Mouse (Mus musculus) midbrain, embryonic 11.5 days (tissue): ENCODE measurements around the gene Mdga1. TPM values are rescaled to one million over a fixed set of nuclear protein-coding genes. Genes with fewer than 3 reads are reported as not detected.

ENCODE experiments used
- ATAC-seq: fragments of 200-750 bp; cut with Nextera tagmentation; 2 replicates; pipeline ENCODE4 v1.8.0; 2017; ENCODE audit warnings: moderate TSS enrichment, moderate library complexity; ENCODE audit not compliant: low FRiP score
- DNase-seq: peaks from one replicate; pipeline ENCODE4 v3.0.0; 2015; ENCODE audit warnings: low spot score; ENCODE audit errors: missing footprints
- H3K27ac ChIP-seq: fragments of 300-500 bp; sonication (generic); 2 replicates; pipeline ENCODE4 v1.5.1; 2014; ENCODE audit warnings: low read depth, low read length
- H3K27me3 ChIP-seq: fragments of 300-500 bp; sonication (generic); 2 replicates; pipeline ENCODE4 v1.6.1; 2014; ENCODE audit warnings: mild to moderate bottlenecking, low read length, moderate library complexity, mixed read lengths; ENCODE audit not compliant: control insufficient read depth, insufficient read depth
- H3K36me3 ChIP-seq: fragments of 300-500 bp; sonication (generic); 2 replicates; pipeline ENCODE4 v1.6.1; 2014; ENCODE audit warnings: mild to moderate bottlenecking, low read length, moderate library complexity, mixed read lengths; ENCODE audit not compliant: control insufficient read depth, insufficient read depth
- H3K4me1 ChIP-seq: fragments of 300-500 bp; sonication (generic); 2 replicates; pipeline ENCODE4 v1.6.1; 2014; ENCODE audit warnings: low read length; ENCODE audit not compliant: control insufficient read depth, insufficient read depth
- H3K4me2 ChIP-seq: fragments of 300-500 bp; sonication (generic); 2 replicates; pipeline ENCODE4 v1.6.1; 2014; ENCODE audit warnings: mild to moderate bottlenecking, moderate library complexity
- H3K4me3 ChIP-seq: fragments of 300-500 bp; sonication (generic); 2 replicates; pipeline ENCODE4 v1.5.1; 2014; ENCODE audit warnings: low read depth, low read length
- H3K9ac ChIP-seq: fragments of 300-500 bp; sonication (generic); 2 replicates; pipeline ENCODE4 v1.6.1; 2014; ENCODE audit warnings: low read length
- H3K9me3 ChIP-seq: fragments of 300-500 bp; sonication (generic); 2 replicates; pipeline ENCODE4 v1.6.1; 2016; ENCODE audit warnings: low read length; ENCODE audit not compliant: control insufficient read depth
- WGBS: fragments of 180-500 bp; shearing (Covaris S2); extraction: QIAGEN DNeasy Blood & Tissue Kit; methylation state at CpG from one replicate; pipeline ENCODE4 v1.1.7; 2014; 5-methylcytosine and 5-hydroxymethylcytosine counted together
- polyA plus RNA-seq: library from polyadenylated mRNA; unstranded; fragments of >200 nt; fragmentation: Nextera tagmentation; extraction: Ambion mirVana; gene quantifications from 2 replicates; pipeline ENCODE4 v1.2.1, GENCODE M21; 2014

Mdga1 gene
- polyA plus RNA-seq, 1 experiment from 2014 or later, result 6.5 TPM

- Histone ChIP-seq H3K27me3 (no peaks in the 10 kb centered on the region), H3K9ac (no peak overlapping the region), H3K9me3 (no peaks in the 10 kb centered on the region), H3K36me3 (no peaks in the 10 kb centered on the region), H3K27ac (no peak overlapping the region), H3K4me1 (peaks cover 15% of the 10 kb centered on the region), H3K4me3 (no peak overlapping the region), H3K4me2 (no peak overlapping the region)
- DNase-seq (no peak), ATAC-seq (no peak)
- 74% methylated on average over 21 of the region's 21 CpGs for WGBS
Measured at GRCm38 (mm10) chr17:29799398-29800095, 170.3 kb downstream of the Mdga1 start.

- no peak overlapping the region for H3K4me2 ChIP-seq
- 32% methylated on average over 10 of the region's 10 CpGs for WGBS
- ATAC-seq, result no peak
- H3K9ac ChIP-seq, result peak overlapping the region; percentile 24; the same call in 1 of the 2 replicates
- H3K4me1 ChIP-seq, result peaks cover 18% of the 10 kb centered on the region
- no peaks in the 10 kb centered on the region for H3K9me3 ChIP-seq
- no peaks in the 10 kb centered on the region for H3K27me3 ChIP-seq
- no peaks in the 10 kb centered on the region for H3K36me3 ChIP-seq
- no peak overlapping the region for H3K27ac ChIP-seq
- no peak overlapping the region for H3K4me3 ChIP-seq
- no peak for DNase-seq
Measured at GRCm38 (mm10) chr17:29798151-29798550, 171.7 kb downstream of the Mdga1 start.

- no peak overlapping the region for H3K4me3 ChIP-seq
- no peaks in the 10 kb centered on the region for H3K36me3 ChIP-seq
- H3K27ac ChIP-seq, result no peak overlapping the region
- 55% methylated on average over 9 of the region's 9 CpGs for WGBS
- no peak overlapping the region for H3K4me2 ChIP-seq
- H3K4me1 ChIP-seq, result peaks cover 18% of the 10 kb centered on the region
- ATAC-seq (no peak), DNase-seq (no peak)
- no peaks in the 10 kb centered on the region for H3K9me3 ChIP-seq
- no peak overlapping the region for H3K9ac ChIP-seq
- no peaks in the 10 kb centered on the region for H3K27me3 ChIP-seq
Measured at GRCm38 (mm10) chr17:29796787-29797186, 173.1 kb downstream of the Mdga1 start.

- ATAC-seq (0 out of 2 replicates have a peak, but pooled peaks have one; percentile 42), DNase-seq (peak; percentile 95)
- Histone ChIP-seq H3K4me3 (no peak overlapping the region), H3K9me3 (no peaks in the 10 kb centered on the region), H3K4me2 (no peak overlapping the region), H3K27me3 (no peaks in the 10 kb centered on the region), H3K36me3 (no peaks in the 10 kb centered on the region), H3K27ac (no peak overlapping the region; the same call in 1 of the 2 replicates), H3K9ac (no peak overlapping the region), H3K4me1 (peaks cover 18% of the 10 kb centered on the region)
- WGBS, result 13% methylated on average over 7 of the region's 7 CpGs
Measured at GRCm38 (mm10) chr17:29796086-29796485, 173.8 kb downstream of the Mdga1 start.

- peak overlapping the region; percentile 58 for H3K4me2 ChIP-seq
- H3K27ac ChIP-seq, result peak overlapping the region; percentile 83
- peak overlapping the region; percentile 65 for H3K9ac ChIP-seq
- peaks cover 18% of the 10 kb centered on the region for H3K4me1 ChIP-seq
- no peaks in the 10 kb centered on the region for H3K36me3 ChIP-seq
- H3K9me3 ChIP-seq, result no peaks in the 10 kb centered on the region
- DNase-seq (peak; percentile 94), ATAC-seq (peak; percentile 81)
- 2% methylated on average over 20 of the region's 23 CpGs for WGBS
- H3K4me3 ChIP-seq, result peak overlapping the region; percentile 25
- no peaks in the 10 kb centered on the region for H3K27me3 ChIP-seq
Measured at GRCm38 (mm10) chr17:29795050-29795770, 174.7 kb downstream of the Mdga1 start.

DNA sequence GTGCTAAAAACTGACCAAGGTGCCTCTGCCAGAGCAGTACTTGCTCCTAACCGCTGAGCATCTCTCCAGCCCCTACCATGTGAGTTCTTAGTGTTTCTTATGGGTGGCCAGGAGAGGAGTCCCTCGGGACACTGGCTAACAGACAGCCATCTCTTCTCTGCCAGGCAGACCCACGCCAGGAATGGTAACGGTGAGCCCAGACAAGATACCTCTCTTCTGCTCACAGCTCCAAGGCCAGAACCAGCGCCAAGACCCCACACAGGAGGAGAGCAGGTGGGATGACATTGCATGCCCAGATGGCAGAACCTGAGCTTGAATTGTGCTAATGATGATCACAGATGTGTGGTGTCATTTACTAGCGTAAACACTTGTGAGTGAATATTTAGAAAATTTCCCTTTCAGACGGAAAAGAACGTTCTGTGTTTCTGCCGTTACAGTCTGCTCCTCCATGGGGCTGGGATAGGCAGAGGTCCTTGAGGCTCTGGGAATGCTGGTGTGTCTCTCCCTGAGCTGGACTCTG lies 178.3 kb downstream of the Mdga1 start:
- Histone ChIP-seq H3K4me2 (no peak overlapping the region), H3K9me3 (no peaks in the 10 kb centered on the region), H3K36me3 (no peaks in the 10 kb centered on the region), H3K27ac (no peak overlapping the region), H3K4me3 (no peak overlapping the region), H3K4me1 (peaks cover 18% of the 10 kb centered on the region), H3K27me3 (no peaks in the 10 kb centered on the region), H3K9ac (no peak overlapping the region)
- 91% methylated on average over 9 of the region's 9 CpGs for WGBS
- DNase-seq (no peak), ATAC-seq (no peak)

GRCm38 (mm10) chr17:29790231-29790740 lies 179.6 kb downstream of the Mdga1 start:
- H3K36me3 ChIP-seq, result no peaks in the 10 kb centered on the region
- DNase-seq, result no peak
- no peak overlapping the region for H3K9ac ChIP-seq
- H3K4me1 ChIP-seq, result peaks cover 11% of the 10 kb centered on the region
- 93% methylated on average over 12 of the region's 12 CpGs for WGBS
- no peak for ATAC-seq
- H3K9me3 ChIP-seq, result no peaks in the 10 kb centered on the region
- no peaks in the 10 kb centered on the region for H3K27me3 ChIP-seq
- no peak overlapping the region for H3K27ac ChIP-seq
- H3K4me3 ChIP-seq, result no peak overlapping the region
- no peak overlapping the region for H3K4me2 ChIP-seq

DNA sequence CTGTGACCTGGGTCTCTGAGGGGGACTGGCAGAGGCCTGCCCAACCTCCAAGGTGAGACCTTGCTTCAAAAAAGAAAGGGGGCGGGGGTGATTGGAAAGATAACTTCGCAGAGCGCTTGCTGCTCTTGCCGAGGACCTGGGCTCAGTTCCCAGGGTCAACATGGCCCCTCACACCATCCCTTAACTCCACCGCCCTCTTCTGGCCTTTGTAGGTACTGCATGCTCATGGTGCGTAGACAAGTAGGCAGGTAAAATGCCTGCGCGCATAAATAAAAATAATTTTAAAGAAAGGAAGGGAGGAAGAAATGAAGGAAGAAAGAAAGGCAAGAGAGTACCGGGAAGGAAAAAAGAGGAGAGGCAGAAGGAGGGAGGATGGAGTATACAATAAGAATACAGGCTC lies 180.2 kb downstream of the Mdga1 start:
- H3K4me2 ChIP-seq, result no peak overlapping the region
- ATAC-seq, result no peak
- 68% methylated on average over 9 of the region's 9 CpGs for WGBS
- peak; percentile 81 for DNase-seq
- no peaks in the 10 kb centered on the region for H3K9me3 ChIP-seq
- H3K4me1 ChIP-seq, result peaks cover 5% of the 10 kb centered on the region
- H3K4me3 ChIP-seq, result no peak overlapping the region
- H3K27me3 ChIP-seq, result no peaks in the 10 kb centered on the region
- H3K36me3 ChIP-seq, result no peaks in the 10 kb centered on the region
- H3K9ac ChIP-seq, result no peak overlapping the region
- H3K27ac ChIP-seq, result no peak overlapping the region

GRCm38 (mm10) chr17:29788573-29788972 lies 181.3 kb downstream of the Mdga1 start:
- no peak overlapping the region for H3K27ac ChIP-seq
- DNase-seq, result no peak
- no peak overlapping the region for H3K4me2 ChIP-seq
- no peak overlapping the region for H3K9ac ChIP-seq
- no peak for ATAC-seq
- no peaks in the 10 kb centered on the region for H3K9me3 ChIP-seq
- H3K4me1 ChIP-seq, result no peaks in the 10 kb centered on the region
- H3K27me3 ChIP-seq, result no peaks in the 10 kb centered on the region
- H3K36me3 ChIP-seq, result no peaks in the 10 kb centered on the region
- WGBS, result 89% methylated on average over 10 of the region's 10 CpGs
- no peak overlapping the region for H3K4me3 ChIP-seq
